Mouse (Mus musculus) c-Kit-positive CD71-negative TER-119-negative erythroid progenitor cells, embryonic 14.5 days (primary cell): ENCODE measurements around the gene Atg13.

Experiments
- DNase-seq: peaks from one replicate; pipeline ENCODE4 v3.0.0-alpha.2; 2013; ENCODE audit warnings: low read depth

Gene Atg13

DNA sequence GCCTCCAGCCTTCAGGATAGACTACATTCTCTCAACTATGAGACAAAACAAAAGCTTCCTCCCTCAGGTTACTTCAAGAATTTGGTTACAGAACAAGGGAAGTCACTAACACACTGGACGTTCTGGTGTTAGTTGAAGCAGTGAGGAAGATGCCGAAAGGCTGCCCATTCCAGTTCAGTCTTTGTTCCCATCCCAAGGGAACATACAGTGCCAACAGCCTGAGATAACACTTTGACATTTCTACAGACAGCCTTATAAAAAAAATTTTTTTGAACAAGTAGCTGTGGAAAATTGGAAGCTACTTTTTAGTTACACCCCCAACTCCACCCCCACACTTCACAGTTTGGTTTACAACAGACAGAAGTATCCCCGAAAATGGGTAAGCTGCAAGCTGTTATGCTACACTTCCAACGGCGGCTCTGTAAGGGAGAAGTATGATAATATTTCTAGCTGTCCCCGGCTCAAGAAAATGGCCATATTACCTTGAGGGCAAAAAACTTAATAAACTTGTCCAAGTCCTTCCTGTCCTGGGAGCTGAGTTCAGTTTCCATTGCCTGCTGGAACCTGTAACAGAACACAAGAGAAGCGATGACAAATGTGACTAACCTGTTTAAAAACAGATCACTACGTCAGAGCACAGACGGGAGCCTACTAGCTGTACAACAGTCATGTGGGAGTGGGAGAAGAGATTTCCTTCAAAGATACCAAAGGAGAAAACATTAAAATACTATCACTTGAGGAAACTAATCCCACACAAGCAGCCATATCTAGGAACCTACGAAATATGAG, 14.7 kb downstream of the Atg13 start:
- DNase-seq = no peak

GRCm38 (mm10) chr2:91689452-91689851, 20.9 kb downstream of the Atg13 start:
- no peak for DNase-seq

GRCm38 (mm10) chr2:91683919-91684318, 26.5 kb downstream of the Atg13 start:
- DNase-seq = no peak

DNA sequence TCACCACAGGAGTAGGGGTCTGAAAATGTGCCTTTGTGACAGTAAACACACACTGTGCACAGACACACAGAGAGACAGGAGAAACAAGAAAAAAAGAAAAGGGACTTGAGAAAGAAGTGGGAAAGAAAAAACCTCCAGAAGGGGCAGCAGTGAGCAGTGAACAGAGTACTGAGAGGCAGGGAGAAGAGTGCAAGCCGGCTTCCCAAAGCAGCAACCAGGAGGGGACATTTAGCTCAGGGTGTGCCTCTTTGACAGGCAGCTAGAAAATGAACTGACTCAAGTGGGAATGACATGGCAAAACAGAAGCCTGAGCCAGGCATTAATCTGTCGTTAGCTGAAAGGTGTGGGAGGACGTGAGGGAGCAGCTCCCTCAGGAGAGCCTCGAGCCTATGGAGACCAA, 27.5 kb downstream of the Atg13 start:
- peak; percentile 56 for DNase-seq

DNA sequence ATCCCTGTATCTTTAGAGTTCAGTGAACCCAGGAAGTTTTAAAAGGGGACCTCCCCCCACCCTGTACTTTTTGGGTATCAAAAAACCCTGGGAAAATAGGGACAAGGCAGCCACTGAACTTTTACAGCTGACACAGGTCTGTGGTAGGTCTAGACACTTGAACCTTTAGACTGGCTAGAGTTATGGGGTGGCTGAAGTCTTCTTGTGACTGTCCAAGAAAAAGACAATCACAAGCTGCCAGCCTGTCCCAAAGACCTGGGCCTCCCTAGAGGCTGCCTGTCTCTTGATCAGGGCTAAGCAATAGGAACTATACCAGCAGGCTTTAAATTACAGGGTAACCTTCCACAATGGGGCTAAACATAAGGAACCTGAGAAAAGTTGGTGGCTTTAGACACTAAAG, 33.4 kb downstream of the Atg13 start:
- DNase-seq = no peak

GRCm38 (mm10) chr2:91676420-91676819, 34.0 kb downstream of the Atg13 start:
- no peak for DNase-seq

DNA sequence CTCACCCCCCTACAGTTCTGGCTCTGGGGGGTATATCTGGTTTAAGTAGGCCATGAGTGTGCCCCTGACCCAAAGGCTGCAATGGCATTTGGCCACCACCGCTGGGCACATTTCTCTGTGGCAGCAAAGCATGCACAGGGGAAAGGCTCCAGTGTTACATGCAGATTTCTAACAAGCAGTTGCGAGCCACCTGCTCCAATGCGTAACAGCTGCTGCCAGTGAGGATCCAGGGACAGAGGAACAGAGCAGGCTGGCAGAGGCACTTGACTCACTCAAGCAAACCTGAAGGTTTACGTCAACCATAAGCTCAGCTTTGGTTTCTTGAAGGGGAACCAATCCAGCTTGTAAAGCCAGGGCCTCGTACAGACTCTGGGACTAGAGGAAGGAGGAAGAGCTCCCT, 35.5 kb downstream of the Atg13 start:
- no peak for DNase-seq

DNA sequence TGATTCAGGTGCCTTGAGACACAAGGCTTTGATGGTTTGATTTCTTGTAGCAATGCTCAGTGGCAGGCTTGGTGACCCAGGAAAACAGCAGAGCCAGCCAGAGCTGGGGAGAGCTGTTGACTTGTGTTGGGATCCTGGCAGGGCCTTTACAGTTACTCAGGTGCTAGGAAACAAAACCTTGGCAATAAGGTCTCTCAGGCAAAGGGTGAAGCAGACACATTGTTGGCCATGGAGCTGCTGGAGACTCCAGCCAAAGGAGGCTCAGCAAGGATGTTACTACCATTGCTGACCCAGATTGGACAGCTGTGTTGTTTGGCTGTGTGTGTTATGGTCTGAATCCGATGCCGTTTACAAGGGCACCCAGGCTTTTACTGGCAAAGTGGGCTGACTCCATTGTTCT, 36.8 kb downstream of the Atg13 start:
- no peak for DNase-seq

DNA sequence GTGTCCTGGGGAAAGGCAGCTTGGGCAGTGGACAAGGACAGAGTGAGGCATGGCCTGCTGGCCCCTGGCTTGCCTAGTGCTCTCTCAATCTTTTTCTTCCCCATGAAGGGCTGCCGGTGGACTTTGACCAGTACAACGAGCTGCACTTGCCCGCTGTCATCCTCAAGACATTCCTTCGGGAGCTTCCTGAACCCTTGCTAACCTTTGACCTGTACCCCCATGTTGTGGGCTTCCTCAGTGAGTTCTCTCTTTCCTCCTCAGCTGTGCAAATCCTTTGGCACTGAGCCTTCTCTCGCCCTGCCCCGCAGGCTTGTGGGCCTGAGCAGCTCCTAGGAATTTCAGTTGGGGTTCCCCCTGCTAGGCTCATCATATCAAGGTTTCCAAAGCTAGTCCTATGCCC, 40.3 kb downstream of the Atg13 start:
- DNase-seq = no peak

GRCm38 (mm10) chr2:91669326-91669725, 41.0 kb downstream of the Atg13 start:
- DNase-seq = no peak

DNA sequence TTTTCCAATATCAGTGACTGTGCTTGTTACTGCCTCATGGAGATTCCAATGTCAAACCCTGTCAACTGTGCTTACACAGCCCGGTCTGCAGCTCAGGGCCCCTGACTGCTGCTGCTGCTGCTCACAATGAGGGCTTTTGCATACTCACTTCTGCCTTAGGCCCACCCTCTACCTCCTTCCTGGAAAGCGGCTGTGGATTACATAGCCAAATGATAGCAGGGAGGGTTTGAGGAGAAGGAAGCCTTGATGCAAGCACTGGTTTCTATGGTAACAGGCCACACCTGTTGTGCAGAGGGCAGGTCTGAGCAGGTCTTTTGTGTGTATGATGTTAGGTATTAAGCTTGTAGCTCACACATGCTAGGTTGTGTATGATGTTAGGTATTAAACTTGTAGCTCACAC, 42.6 kb downstream of the Atg13 start:
- no peak for DNase-seq

- no peak for DNase-seq
Measured at GRCm38 (mm10) chr2:91666386-91666910, 43.9 kb downstream of the Atg13 start.

DNA sequence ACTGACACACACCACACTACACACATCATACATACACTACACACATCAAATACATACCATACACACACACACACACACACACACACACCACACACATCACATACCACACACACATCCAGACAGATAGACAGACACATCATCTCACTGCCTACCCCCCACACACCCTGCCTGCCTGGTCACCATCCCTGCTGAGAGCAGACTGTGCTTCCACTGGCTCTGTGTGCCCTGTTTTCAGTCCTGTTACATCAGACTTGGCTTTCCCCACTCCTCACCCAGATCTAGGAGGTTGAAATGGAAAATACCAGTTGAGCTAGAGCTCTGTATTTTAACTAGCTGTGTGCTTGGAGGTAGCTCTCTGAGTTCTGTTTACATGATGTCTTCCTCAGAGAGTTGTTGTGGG, 45.6 kb downstream of the Atg13 start:
- no peak for DNase-seq

- DNase-seq = no peak
Measured at GRCm38 (mm10) chr2:91660981-91661380, 49.4 kb downstream of the Atg13 start.

DNA sequence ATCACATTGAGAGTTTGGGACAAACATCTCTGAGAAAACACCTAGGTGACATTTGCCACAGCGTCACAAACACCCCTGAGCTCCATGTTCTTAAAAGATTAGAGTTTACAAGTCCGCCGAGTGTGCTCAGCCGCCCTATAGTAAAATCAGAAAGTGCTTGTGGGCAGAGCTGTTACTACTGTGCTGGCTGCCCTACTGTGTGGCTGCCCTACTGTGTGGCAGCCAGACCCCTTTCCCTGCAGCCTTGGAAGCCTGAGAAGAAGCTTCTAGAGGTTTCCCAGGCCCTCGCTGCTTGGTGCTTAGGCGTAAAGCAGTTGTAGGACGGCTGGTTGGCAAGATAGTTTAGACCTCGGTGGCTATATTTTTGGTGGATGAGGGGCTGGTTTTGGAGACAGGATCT, 50.7 kb downstream of the Atg13 start:
- no peak for DNase-seq

DNA sequence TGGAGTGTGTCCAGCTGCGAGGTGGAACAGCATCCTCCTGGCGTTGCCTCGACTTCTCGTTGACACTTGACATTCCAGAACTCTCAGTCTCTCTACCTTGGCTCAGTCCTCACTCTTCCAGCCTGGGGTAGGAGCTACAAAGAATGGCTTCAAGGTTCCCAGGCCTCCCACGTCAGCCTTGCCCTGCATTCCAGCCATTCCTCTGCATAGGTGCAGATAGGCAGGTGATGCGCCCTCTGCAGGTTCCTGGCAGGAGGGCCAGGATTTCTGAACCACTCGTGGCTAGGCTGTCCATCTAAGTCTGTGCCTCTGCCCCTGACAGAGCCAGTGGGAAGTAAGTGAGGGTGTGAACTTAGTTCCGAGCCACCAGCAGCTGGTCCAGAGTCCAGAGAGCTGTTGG, 53.6 kb downstream of the Atg13 start:
- no peak for DNase-seq

DNA sequence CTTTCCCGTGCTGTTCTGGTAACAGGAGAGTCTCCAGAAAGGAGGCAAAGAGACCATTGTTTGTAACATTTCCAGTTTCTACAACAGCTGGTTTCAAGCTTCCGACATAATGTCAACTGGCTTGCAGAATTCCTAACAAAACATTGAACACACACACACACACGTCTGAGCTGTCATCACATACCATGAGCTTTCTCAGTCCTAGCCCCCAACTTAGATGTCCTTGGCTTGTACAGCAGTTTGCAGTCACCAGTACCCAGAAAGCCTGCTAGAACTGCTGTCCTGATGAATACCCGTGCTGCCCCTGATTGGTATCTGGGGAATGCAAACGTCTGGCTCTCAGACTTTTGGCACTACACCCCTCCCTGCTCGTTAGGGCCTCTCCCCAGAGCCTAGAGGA, 54.5 kb downstream of the Atg13 start:
- no peak for DNase-seq

GRCm38 (mm10) chr2:91655388-91655787, 55.0 kb downstream of the Atg13 start:
- DNase-seq = no peak

DNA sequence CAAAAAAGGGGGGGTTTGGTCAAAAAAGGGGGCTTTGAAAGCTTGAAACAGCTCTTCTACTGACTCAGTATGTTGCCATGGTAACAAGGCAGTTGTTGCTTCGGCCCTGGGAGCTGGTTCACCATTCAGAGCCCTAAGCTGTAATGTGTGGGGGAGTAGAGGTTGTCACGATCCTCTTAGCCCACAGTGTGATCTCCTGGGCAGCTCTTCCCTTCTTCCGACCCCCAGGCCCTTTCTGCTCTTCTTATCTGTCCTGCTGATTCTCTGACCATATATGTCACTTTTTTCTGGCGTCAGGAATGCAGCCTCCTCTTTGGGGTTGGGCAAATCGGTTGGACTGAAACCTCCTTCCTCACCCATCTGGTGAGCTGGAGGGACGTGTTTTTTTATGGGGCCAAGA, 57.5 kb downstream of the Atg13 start:
- DNase-seq = no peak

DNA sequence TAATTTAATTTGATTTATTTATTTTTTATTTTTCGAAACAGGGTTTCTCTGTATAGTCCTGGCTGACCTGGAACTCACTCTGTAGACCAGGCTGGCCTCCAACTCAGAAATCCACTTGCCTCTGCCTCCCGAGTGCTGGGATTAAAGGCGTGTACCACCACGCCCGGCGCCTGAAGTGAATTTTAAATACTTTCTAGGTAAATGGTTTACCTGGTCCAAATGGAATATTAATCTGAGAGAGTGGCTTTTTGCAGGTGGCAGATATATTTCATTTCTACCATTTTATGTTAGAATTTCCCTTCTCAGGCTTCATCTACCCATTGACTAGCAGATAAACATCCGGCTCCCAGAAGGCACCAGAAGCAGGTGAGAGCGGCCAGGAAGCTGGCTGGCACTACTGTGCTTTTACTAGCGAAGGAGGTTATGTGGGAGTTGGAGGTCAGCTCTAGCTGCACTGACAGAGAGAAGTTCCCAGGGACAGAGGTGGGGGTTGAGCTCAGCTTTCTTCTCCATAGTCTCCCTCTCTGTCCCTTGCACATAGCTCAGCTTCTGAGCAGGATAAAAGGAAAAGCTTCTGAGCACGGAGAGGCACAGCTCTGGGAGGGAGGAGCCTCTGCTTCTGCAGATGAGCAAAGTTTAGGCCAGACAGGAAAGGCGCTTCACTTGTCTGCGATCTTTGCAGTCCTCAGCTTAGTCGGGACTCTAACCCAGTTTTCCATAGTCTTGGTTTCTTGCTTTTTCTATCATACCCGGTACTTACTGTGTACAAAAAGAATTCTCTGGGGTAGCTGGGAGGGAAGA, 58.7 kb downstream of the Atg13 start:
- no peak for DNase-seq

DNA sequence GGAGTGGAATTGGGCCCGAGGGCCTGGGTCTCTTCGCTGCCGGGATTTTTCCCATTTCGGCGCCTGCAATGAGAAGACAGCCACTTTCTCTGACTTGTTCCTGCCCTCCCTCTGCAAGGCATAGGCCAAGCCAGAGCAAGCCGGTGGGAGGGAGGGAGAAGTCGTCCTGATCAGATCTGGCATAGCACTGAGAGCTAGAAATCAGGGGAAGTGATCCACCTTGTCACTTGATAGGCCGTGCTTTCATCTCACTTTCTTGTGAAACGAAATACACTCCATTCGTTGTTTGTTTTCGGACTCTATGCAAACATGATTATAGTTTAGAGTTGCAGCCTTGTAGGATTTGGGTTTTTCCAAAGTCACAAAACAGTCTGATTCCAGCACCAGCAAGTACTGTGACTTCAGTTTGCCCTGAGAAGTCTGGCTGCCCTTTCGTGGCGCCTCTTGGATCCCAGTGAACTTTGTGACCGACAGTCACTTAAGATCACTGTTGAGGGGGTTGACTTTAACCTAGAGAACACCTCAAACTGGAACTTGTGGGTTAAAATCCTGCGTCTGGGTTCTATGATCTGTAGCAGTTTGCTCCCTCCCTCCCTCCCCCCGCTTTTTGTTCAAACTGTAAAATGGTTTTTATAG, 59.9 kb downstream of the Atg13 start:
- peak; percentile 29 for DNase-seq

GRCm38 (mm10) chr2:91649553-91650359, 60.6 kb downstream of the Atg13 start, which contains the start of the genes Zfp408 and Arhgap1:
Gene Zfp408 (minus strand): TSS chr2:91649791.
Gene Arhgap1 (plus strand): TSS chr2:91649860.
- peak; percentile 99 for DNase-seq
